Mouse (Mus musculus) activated CD4-positive, CD25-positive, alpha-beta regulatory T cell, adult 4 months (primary cell): ENCODE results near the gene Rpia. TPM values are rescaled to one million over a fixed set of nuclear protein-coding genes. Genes with fewer than 3 reads are reported as not detected.

Source experiments
- ATAC-seq: one replicate; pipeline ENCODE4 v1.8.0; 2017
- polyA plus RNA-seq, 2 experiments: library from polyadenylated mRNA; unstranded; fragments of 100-300 nt; shearing (Covaris generic); gene quantifications; one replicate each; pipeline ENCODE4 v1.2.1; 2017

Rpia gene
- polyA plus RNA-seq, 2 experiments from 2014 or later = 4.2 to 5.2 TPM

DNA sequence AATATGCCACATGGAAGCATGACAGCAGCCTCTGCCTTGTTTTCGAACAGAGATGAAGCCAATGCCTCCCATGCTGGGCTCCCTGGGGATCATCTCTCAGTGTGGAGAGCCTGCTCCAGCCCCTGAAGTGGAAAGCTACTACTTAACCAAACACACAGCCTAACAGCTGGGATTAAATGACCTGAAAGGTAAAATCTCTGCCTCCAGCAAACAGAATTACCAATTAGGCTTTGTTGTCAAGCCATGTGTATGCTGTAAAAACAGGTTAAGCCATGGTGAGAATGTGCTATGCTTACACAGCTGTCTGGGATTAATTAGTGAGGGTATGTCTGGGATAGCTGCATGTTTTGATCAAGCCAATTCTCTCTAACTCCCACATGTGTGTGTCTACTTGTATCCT lies 42.3 kb downstream of the Rpia start:
- ATAC-seq = no peak

DNA sequence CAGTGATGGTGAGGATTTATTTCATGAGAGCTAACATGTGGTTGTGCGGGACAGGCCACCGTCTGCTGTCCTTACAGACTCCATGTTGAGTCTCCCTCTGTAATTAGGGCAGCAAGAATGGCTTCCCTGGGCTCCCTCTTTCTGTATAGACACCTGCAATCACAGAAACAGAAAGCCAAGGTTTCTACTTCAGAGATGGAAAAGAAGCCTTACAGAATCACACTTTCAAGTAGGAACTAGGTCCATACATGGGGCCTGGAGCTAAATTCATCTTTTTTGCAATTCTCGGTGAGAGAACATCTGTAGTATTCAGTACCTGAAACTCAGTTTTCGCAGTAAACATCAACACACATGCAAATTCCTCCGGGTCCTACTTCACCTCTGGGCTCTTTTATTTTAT lies 44.3 kb downstream of the Rpia start:
- ATAC-seq = no peak

DNA sequence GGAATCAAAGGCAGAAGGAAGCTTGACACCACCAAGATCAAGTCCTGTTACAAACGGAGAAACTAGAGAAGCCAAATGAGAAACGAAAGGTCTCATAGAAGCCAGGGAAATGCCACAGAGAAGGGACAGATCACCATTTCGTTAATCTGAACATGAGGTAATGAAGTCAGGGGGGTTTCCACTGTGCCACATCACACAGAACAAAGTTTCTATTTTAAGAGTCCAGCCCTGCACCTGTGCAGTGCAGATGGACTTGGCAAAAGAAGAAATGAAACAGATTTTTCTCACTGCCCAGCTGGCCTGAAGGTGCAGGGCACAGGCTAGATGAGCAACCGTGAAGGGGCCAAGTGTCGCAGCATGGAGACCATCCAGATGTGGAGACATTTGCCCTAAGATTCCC lies 48.1 kb downstream of the Rpia start:
- peak; percentile 62 for ATAC-seq

DNA sequence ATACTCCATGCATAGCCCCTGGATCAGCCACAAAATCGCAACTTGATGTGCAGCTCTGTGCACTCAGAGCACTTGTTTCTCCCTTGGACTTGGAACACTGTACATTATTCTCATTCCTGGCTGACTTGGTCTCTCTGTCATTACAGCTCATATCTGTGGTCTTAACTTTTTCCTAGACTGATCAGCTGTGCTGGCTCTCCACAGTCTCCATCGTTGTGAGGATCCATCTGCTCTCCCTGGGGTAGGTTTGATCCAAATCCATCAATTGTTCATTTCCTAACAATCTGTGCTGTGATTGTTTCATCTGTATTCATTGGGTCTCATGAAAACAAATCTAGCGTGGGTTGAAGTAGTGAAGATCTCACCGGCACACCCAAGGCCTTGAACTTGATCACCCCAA lies 49.2 kb downstream of the Rpia start:
- ATAC-seq = no peak

DNA sequence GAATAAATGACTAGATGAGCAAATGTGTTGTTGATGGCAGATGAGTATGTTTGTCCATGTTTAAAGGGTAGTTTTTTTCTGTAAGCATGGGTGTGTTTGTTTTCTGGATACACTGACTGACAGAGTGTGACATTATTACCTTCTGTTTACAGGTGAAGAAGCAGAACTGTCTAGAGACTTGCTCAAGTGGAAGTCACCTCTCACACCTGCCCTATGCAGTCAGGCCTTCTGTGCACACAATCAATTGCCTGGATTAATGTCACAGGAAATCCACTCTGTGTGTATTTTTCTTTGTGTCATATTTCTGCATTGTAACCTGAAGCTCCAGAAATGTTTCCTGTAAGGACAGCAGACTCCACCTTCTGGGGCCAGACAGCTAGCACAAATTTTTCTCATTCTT lies 51.5 kb downstream of the Rpia start:
- ATAC-seq = no peak

DNA sequence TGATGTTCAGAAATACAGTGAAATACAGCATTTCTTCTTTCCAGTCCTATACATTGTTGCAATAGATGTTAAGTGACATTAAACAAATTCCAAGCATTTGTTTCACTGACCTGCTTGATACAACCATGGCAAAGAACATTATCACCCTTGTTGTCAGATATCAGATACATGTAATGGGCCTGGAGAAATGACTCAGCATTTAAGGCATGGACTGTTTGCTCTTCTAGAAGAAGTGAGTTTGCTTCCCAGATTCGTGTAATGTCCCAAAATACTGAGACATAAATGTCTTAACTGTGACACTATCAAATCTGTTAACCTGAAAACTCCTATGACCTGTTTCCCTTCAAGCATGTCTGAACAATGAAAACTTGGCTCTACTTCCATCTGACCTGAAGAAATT lies 52.6 kb downstream of the Rpia start:
- ATAC-seq = no peak

DNA sequence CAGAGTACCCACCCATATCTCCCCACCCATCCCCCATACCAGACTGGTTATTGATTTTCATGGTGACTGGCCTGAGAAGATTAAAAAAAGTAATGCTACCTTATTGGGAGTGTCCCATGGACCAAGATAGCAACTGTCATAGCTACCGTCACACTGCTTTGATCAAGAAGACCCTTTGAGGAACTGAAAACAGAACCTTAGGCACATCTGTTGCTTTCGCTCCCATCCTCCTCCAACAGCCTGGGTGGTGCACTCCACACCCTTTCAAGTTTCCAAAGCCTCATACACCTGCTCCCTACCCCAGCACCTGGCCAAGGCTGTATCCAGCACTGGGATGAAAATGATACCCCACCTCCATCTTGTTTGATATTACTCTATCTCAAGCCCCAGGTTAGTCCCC lies 56.5 kb downstream of the Rpia start:
- ATAC-seq = no peak

DNA sequence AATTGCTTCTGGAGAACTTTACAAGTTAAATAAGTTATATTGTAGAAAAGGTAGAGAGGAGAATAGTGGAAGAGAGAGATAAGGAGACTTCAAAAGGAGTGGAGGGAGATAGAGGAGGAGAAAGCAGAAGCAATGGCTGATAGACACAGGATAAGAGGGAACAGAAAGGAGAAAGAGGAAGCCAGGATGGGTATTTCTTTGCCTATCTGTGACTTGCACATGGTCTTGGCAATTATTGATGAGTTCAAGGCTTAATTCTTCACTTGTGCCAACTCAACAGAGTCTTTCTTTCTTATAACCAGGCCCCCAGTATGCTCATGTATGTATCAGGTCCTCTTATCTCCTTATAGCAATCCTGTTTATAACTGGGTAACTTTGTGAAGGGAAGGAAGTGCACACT lies 61.2 kb downstream of the Rpia start:
- ATAC-seq = no peak

DNA sequence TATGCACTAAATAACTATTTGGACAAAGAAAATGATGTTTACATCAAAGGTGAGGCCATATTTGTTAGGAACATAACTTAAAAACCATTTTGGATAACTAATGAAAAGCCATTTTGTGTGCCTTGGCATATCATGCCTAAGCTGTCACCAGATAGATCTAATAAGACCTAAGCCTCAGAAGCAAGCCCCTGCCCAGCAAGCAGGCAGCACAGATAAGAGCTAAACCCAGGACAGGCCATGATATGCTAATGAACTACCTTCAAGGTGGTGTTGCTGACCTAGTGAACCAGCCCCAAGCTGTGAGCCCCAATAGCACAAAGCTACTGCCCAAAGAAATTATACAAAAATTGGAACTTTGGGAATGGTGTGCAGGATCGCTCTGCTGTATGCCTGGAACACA lies 62.9 kb downstream of the Rpia start:
- ATAC-seq = no peak

DNA sequence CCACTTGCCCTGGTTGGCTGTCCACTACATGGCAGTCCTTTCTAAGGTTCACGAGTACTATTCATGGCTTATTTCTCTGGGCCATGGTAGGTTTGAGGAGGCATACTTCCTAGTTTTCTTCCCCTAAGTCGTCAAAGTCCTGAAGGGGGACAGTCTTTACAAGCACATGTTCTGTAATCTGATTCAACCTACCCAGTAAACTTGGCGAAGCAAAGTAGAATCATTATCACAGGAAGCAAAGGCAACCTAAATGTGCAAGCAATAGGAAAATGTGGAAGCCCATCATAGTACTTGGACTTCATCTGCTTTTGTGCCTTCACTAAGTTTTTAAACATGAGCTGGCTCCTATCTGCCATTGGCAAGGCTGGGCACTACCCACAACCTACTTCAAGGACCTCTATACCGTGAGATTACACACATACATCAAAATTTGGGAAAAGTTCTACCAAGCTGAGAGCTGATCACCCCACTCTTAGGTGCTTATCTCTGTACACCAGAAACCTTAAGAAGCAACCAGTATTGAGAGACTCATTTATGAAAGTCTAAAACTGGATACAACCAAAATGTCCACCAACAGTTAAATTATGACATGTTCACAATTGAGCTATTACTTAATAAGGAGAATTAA lies 64.8 kb downstream of the Rpia start:
- ATAC-seq = no peak

DNA sequence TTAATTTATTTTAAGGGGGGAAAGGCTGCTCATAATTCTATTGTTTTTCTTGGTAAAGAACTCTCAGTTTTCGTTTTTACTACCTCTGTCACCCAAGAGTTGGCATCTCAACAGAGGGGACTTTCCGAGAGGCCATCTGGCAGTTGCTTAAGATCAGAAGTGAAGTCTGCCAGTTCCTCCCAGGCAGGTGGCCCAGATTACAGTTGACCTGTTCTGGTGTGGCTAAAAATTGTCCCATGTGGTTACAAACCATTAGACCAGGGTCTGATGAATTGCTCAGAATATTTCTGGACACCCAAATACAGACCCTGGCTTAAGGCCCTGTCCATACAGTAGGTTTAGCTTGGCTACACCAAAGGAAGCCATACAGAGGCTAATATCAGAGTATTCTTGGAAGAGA lies 66.4 kb downstream of the Rpia start:
- peak; percentile 80 for ATAC-seq

DNA sequence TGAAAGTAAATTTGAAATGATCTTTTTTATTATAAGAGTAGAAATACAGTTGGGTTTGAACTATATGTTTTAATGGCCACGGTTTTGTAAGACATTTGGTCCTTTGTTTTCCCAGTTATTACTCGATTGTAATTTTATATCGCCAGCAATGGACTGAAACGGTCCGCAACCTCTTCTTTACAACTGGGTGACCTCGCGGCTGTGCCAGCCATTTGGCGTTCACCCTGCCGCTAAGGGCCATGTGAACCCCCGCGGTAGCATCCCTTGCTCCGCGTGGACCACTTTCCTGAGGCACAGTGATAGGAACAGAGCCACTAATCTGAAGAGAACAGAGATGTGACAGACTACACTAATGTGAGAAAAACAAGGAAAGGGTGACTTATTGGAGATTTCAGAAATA lies 67.3 kb downstream of the Rpia start:
- no peak for ATAC-seq

DNA sequence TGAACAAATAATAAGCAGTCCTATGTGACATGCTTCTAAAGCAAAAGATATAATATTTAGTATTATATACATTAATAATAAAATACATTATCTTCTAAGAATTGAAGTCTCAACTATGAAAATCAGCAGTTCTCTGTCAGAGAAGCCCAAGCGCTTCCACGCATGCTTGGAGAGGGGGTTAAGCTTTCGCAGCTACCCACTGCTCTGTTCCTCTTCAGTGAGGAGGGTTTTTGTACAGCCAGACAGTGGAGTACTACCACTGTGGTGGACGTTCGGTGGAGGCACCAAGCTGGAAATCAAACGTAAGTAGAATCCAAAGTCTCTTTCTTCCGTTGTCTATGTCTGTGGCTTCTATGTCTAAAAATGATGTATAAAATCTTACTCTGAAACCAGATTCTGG lies 69.7 kb downstream of the Rpia start:
- ATAC-seq = no peak

DNA sequence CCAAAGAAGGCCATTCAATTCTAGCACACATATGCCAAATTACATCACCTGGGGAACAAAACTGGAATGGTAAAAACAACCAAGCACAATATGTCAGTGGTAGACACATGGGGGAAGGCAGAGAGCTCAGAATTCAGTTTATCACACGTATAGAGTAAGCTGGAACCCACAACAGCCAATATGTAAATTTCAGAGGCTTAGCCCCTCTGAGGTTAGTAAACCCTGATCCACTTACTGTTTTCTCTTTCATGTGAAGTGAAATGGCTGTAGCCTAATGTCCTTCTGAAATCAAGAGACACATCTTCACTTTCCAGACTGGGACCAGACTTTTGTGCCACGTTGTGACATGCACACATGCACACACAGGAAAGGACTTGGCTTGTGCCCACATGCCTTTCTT lies 73.3 kb downstream of the Rpia start:
- no peak for ATAC-seq

DNA sequence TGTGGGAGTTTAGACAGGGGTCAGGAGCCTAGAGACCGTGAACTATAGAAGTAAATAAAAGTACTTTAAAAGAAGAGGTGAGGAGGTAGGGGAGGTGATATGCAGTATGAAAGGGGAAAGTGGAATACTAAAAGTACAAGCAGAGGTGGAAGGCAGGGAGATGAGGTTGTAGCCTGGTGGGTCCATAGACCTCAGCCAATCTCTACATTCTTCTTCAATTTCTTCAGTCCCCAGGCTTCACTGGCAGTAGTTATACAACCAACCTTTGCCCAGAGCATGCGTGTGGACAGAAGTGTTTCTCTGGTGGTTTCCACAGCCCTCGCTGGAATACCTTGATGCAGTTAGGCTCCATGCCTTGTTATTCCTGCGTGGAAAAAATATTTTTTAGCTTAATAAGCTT lies 73.9 kb downstream of the Rpia start:
- no peak for ATAC-seq

DNA sequence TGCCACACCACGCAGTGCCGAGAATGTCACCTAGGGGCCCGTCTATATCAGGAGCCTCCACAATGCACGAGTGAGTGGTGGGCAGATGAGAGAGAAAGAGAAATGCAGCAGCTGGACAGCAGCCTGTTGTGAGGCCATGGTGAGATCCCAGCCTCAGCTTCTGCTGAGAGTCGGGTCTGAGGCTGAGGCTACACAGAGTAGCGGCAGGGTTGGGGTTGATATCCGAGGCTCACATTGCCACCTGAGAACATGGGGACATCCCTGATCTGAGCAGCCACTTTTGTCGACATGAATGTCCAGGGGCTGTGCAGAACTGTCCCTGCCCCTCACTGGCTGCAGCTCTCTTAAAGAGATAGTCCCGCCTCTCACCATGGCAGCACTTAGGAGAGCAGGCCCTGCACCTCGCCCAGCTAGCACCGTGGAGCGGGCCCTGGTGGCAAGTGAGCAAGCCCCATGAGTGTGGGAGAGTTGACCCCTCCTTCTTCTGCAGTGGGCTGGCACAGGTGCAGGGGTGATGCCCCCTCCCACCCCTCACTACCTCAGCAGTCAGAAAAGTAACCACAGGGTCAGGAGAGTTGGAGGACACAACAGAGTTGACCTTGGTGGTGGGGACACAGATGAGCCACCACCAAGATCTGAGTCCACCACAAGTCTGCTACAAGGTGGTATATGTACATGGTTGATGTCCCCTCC lies 75.2 kb downstream of the Rpia start:
- no peak for ATAC-seq

Other genes starting within 250 kb of the Rpia start
- gene Eif2ak3, start 52.3 kb upstream of the Rpia start, polyA plus RNA-seq = 1 to 10 TPM; 2.4 to 4.6 TPM
- gene Tex37, start 126.7 kb upstream of the Rpia start, polyA plus RNA-seq = not detected
- not detected for gene Foxi3, start 164.3 kb upstream of the Rpia start, polyA plus RNA-seq